ENCODE assay signal across 20 mouse cellular contexts in the genomic region with DNA sequence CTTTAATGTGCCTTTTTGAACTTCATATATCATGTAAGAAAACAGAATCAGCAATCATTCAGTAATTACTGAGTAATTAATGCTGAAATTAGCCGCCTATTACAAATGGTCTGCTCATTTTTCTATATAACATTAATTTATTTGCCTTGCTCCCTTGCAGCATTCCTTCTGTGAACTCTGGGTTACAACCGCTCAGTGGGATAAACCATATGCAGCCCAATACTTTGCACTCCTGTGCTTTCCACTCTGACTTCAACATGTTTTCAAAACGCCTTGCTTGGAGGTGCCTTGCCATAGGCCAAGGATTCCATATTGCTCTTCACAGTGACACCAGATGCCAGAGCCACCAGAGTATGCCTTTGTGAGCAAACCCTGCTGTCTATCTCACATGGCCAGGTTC.
"Had no signal": no experiment of that assay in that cellular context is flagged by ENCODE, and none has a peak within 500 bp of the region (broad histone marks: within the 10 kb centered on the region; RNA-seq: fewer than 3 reads in every experiment).

No protein-coding gene starts in this region.

- H3K4me3 ChIP-seq: lung, embryonic 15.5 days; midbrain, embryonic 10.5 days; midbrain, embryonic 12.5 days; myocyte; neural tube, embryonic 13.5 days; neural tube, embryonic 15.5 days; stomach, embryonic 15.5 days had no signal

- ATAC-seq: lung, postnatal 0 days; midbrain, embryonic 16.5 days had no signal

- H3K4me1 ChIP-seq: stomach, embryonic 15.5 days had no signal

- H3K4me2 ChIP-seq: lung, embryonic 15.5 days; midbrain, embryonic 12.5 days; neural tube, embryonic 13.5 days; neural tube, embryonic 15.5 days; stomach, embryonic 15.5 days had no signal

- DNase-seq: lung, adult 18-20 months; lung, postnatal 4 days; midbrain, embryonic 14.5 days; retina, postnatal 1 day; right cerebral cortex, adult 18-20 months; right cerebral cortex, postnatal 25 days; right cerebral cortex, postnatal 4 days; thymus, adult 2 months; thymus, postnatal 25 days; thymus, postnatal 4 days had no signal

- H3K9ac ChIP-seq: lung, embryonic 15.5 days; midbrain, embryonic 12.5 days; neural tube, embryonic 13.5 days; neural tube, embryonic 15.5 days; stomach, embryonic 15.5 days had no signal

- H3K27me3 ChIP-seq: lung, embryonic 15.5 days; midbrain, embryonic 12.5 days; stomach, embryonic 15.5 days had no signal

- H3K27ac ChIP-seq: lung, embryonic 15.5 days; midbrain, embryonic 10.5 days; midbrain, embryonic 12.5 days; neural tube, embryonic 13.5 days; neural tube, embryonic 15.5 days; stomach, embryonic 15.5 days; stomach, postnatal 0 days had no signal

- H3K9me3 ChIP-seq: lung, embryonic 15.5 days; midbrain, embryonic 10.5 days; midbrain, embryonic 12.5 days; neural tube, embryonic 13.5 days; neural tube, embryonic 15.5 days; stomach, embryonic 15.5 days had no signal

- H3K36me3 ChIP-seq: lung, embryonic 15.5 days; midbrain, embryonic 10.5 days; midbrain, embryonic 12.5 days; neural tube, embryonic 13.5 days; neural tube, embryonic 15.5 days; stomach, embryonic 15.5 days had no signal
